Mouse (Mus musculus) left cerebral cortex, postnatal 14 days (tissue): Measurements from ENCODE around the gene Bcar3. TPM values are rescaled to one million over a fixed set of nuclear protein-coding genes. Genes with fewer than 3 reads are reported as not detected.
A peak's percentile ranks its signal among the peaks of the same experiment; 100 is the strongest.

ENCODE experiments used
- DNase-seq, 2 experiments: peaks; one replicate each; pipeline ENCODE4 v3.0.0; 2021 to 2022; ENCODE audit warnings: low spot score in 2 of 2, mixed read lengths in 1 of 2
- intact Hi-C: fragments of 180-260 bp; cut with DNase I; formaldehyde crosslinking; loops from one replicate; pipeline ENCODE4 v1.15.1; 2025
- total RNA-seq, 2 experiments: library from RNA; stranded (reverse); gene quantifications; 2 replicates each; pipeline ENCODE4 v1.2.3; 2021

Gene Bcar3
- total RNA-seq, 2 experiments from 2014 or later, result 15.1 to 16.2 TPM

GRCm38 (mm10) chr3:122488051-122488754, 194.3 kb downstream of the Bcar3 start:
- intact Hi-C loops, result no loop called here
- no peak for DNase-seq

- intact Hi-C loops, result no loop called here
- DNase-seq, result peak in 1 of 2 experiments; percentile 80
Measured at GRCm38 (mm10) chr3:122490574-122490973, 196.6 kb downstream of the Bcar3 start.

- no peak for DNase-seq
- intact Hi-C loops, result no loop called here
Measured at GRCm38 (mm10) chr3:122492006-122492405, 198.1 kb downstream of the Bcar3 start.

GRCm38 (mm10) chr3:122492872-122493615, 199.1 kb downstream of the Bcar3 start:
- intact Hi-C loops, result no loop called here

GRCm38 (mm10) chr3:122494764-122495163, 200.8 kb downstream of the Bcar3 start:
- intact Hi-C loops, result no loop called here
- DNase-seq, result no peak

More at GRCm38 (mm10) chr3:122492872-122493615, 199.1 kb downstream of the Bcar3 start:
- DNase-seq, result no peak

- DNase-seq, result no peak
Measured at GRCm38 (mm10) chr3:122497871-122498270, 203.9 kb downstream of the Bcar3 start.

GRCm38 (mm10) chr3:122498528-122498927, 204.6 kb downstream of the Bcar3 start:
- no peak for DNase-seq
- intact Hi-C loops, result no loop called here

More at GRCm38 (mm10) chr3:122497871-122498270, 203.9 kb downstream of the Bcar3 start:
- intact Hi-C loops, result no loop called here

- DNase-seq, result no peak
- intact Hi-C loops, result no loop called here
Measured at GRCm38 (mm10) chr3:122499647-122500046, 205.7 kb downstream of the Bcar3 start.

- intact Hi-C loops, result no loop called here
- DNase-seq, result no peak
Measured at GRCm38 (mm10) chr3:122500929-122501328, 207.0 kb downstream of the Bcar3 start.

GRCm38 (mm10) chr3:122506343-122506916, 212.5 kb downstream of the Bcar3 start:
- peak; percentile 47 to 93 for DNase-seq
- intact Hi-C loops, result loop anchor here (5.0 kb wide), 2 partner anchors 34 to 131 kb away; no protein-coding TSS in a partner anchor

- intact Hi-C loops, result loop anchor here (5.0 kb wide), 2 partner anchors 36 to 129 kb away; no protein-coding TSS in a partner anchor
- DNase-seq, result no peak
Measured at GRCm38 (mm10) chr3:122507826-122508225, 213.9 kb downstream of the Bcar3 start.

- DNase-seq, result peak in 1 of 2 experiments; percentile 61
- intact Hi-C loops, result loop anchor here (5.0 kb wide), 2 partner anchors 37 to 128 kb away; no protein-coding TSS in a partner anchor
Measured at GRCm38 (mm10) chr3:122509084-122509483, 215.1 kb downstream of the Bcar3 start.

GRCm38 (mm10) chr3:122509534-122510239, 215.8 kb downstream of the Bcar3 start:
- DNase-seq, result no peak
- intact Hi-C loops, result loop anchor here (5.0 to 10.0 kb wide), 3 partner anchors 37 to 128 kb away; partner anchors contain the start of gene Fnbp1l

- intact Hi-C loops, result loop anchor here (10.0 kb wide), 1 partner anchor 105 kb away; the partner anchor contains the start of gene Fnbp1l
- DNase-seq, result no peak
Measured at GRCm38 (mm10) chr3:122510240-122510750, 216.4 kb downstream of the Bcar3 start.

- DNase-seq, result no peak
- intact Hi-C loops, result loop anchor here (10.0 kb wide), 1 partner anchor 104 kb away; the partner anchor contains the start of gene Fnbp1l
Measured at GRCm38 (mm10) chr3:122510932-122511331, 217.0 kb downstream of the Bcar3 start.

- intact Hi-C loops, result loop anchor here (10.0 kb wide), 1 partner anchor 103 kb away; the partner anchor contains the start of gene Fnbp1l
- no peak for DNase-seq
Measured at GRCm38 (mm10) chr3:122511721-122512619, 218.0 kb downstream of the Bcar3 start.

- DNase-seq, result no peak
- intact Hi-C loops, result loop anchor here (10.0 kb wide), 1 partner anchor 102 kb away; the partner anchor contains the start of gene Fnbp1l
Measured at GRCm38 (mm10) chr3:122512725-122513375, 218.9 kb downstream of the Bcar3 start.
